Comparison of ENCODE assay signal across 8 mouse cellular contexts in the genomic region with DNA sequence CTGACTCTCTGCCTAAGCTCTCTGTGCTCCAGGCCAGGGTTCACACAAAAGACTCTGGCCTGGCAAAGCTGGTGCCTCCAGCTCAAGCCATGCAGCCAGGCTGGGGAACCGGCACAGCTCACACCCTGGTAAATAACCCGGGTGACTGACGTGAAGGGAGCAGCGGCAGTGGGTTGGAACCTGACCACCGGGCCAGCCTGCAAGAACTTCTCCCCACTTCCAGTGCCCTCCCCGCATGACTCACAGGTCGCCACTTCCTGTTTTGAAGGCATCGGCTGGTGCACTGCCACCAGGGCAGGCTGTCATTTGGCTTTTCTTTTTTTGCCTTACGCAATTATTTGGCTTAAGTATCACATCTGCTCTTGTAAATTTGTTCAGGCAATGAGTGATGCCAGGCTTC.
DNase-seq lines count a peak whose midpoint lies in the region; ATAC-seq and TF ChIP-seq lines count a peak whose summit lies in the region.

No protein-coding gene starts in this region.

- H3K36me3 ChIP-seq in kidney, adult 2 months (ENCODE audit: control insufficient read depth, insufficient read depth, low read length): no peaks in the 10 kb centered on the region
- peaks cover 5% of the 10 kb centered on the region; the same call in 1 of the 2 replicates for H3K36me3 ChIP-seq in liver, embryonic 11.5 days (ENCODE audit: control insufficient read depth, insufficient read depth, low read length)

- H3K27me3 ChIP-seq in kidney, adult 2 months (replicated peaks; ENCODE audit: control insufficient read depth, insufficient read depth, low read length): no peaks in the 10 kb centered on the region
- no peaks in the 10 kb centered on the region for H3K27me3 ChIP-seq in liver, embryonic 11.5 days (replicated peaks; ENCODE audit: control insufficient read depth, insufficient read depth, low read length)

- no peak overlapping the region for H3K4me3 ChIP-seq in kidney, adult 2 months (ENCODE audit: insufficient read depth, low read depth, low read length)
- H3K4me3 ChIP-seq in liver, embryonic 11.5 days (ENCODE audit: low read depth, low read length): no peak overlapping the region

- DNase-seq in cerebellum, adult 11 months: no peak
- DNase-seq in adrenal gland, adult 8-10 months: peak; percentile 92
- peak; percentile 83 for DNase-seq in gastrocnemius, postnatal 14 days
- DNase-seq in kidney, adult 2 months: peak; percentile 77
- peak; percentile 49 for DNase-seq in liver, embryonic 11.5 days (ENCODE audit: low spot score)
- peak; percentile 25 for DNase-seq in ovary, postnatal 10 days (ENCODE audit: low spot score)
- DNase-seq in urinary bladder, adult 2 months (ENCODE audit: low spot score): peak; percentile 72

- H3K27ac ChIP-seq in kidney, adult 2 months (ENCODE audit: insufficient read depth, low read depth, low read length): peak overlapping the region; percentile 65
- peak overlapping the region; percentile 50; the same call in 1 of the 2 replicates for H3K27ac ChIP-seq in liver, embryonic 11.5 days (ENCODE audit: low read depth, low read length)

- H3K9ac ChIP-seq in liver, embryonic 11.5 days (ENCODE audit: low read depth, low read length): peak overlapping the region; percentile 15; the same call in 1 of the 2 replicates

- intact Hi-C loops in gastrocnemius, postnatal 14 days (cut with DNase I; ENCODE audit: low total_unique reads): no loop called here

- no peak overlapping the region; the same call in 1 of the 2 replicates for H3K4me2 ChIP-seq in liver, embryonic 11.5 days

- H3K9me3 ChIP-seq in liver, embryonic 11.5 days (ENCODE audit: control insufficient read depth, low read length): no peaks in the 10 kb centered on the region

- no peak for TF ChIP-seq CTCF in kidney, adult 2 months (conservative IDR thresholded peaks at IDR 0.05; ENCODE audit: insufficient read depth, insufficient read length, low read depth, low read length)

- no peak for TF ChIP-seq POLR2A in kidney, adult 2 months (IDR thresholded peaks at IDR 0.05; ENCODE audit: low read depth, low read length)

- 0 out of 2 replicates have a peak, but pooled peaks cover 4% of the 10 kb centered on the region for H3K4me1 ChIP-seq in kidney, adult 2 months (ENCODE audit: control insufficient read depth, insufficient read depth, low read length)
- H3K4me1 ChIP-seq in liver, embryonic 11.5 days (replicated peaks; ENCODE audit: control insufficient read depth, insufficient read depth, low read length): peaks cover 15% of the 10 kb centered on the region

- peak; percentile 26; the same call in 1 of the 2 replicates for ATAC-seq in cerebellum, adult (ENCODE audit: insufficient number of reproducible peaks, low FRiP score, low TSS enrichment)
- no peak for ATAC-seq in liver, embryonic 11.5 days (replicated peaks; ENCODE audit: low FRiP score)

- 23% methylated on average over 9 of the region's 9 CpGs for WGBS in kidney, adult 2 months
- WGBS in liver, embryonic 11.5 days: 35% methylated on average over 9 of the region's 9 CpGs
